Mouse (Mus musculus) lung, adult 18-20 months (tissue): ENCODE results near the gene D2hgdh.

Experiments used
- DNase-seq, 2 experiments: peaks; one replicate each; pipeline ENCODE4 v3.0.0; 2022; ENCODE audit warnings: mixed read lengths in 2 of 2

The D2hgdh gene

DNA sequence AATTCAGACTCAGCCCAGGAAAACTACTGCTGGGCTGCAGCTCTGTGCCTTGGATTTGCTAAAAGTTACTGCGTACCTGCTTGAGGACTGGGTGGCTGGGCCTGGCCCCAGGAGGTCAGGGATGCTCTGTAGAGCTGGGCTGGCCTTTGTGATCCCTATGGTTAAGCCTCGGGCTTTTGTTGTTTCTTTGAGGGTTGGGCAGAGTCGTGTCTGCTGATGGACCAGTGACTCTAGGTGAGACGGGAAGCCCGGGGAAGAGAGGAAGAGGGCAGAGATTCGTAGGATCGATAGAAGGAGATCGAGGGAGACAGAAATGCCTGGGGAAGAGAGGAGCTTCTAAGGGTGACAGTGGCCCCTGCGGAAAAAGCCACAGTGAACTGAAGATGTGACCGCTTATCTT is at the start of gene D2hgdh:
D2hgdh (plus strand) TSS at position 301 of the 400 bp plus-strand sequence.
- no peak for DNase-seq

DNA sequence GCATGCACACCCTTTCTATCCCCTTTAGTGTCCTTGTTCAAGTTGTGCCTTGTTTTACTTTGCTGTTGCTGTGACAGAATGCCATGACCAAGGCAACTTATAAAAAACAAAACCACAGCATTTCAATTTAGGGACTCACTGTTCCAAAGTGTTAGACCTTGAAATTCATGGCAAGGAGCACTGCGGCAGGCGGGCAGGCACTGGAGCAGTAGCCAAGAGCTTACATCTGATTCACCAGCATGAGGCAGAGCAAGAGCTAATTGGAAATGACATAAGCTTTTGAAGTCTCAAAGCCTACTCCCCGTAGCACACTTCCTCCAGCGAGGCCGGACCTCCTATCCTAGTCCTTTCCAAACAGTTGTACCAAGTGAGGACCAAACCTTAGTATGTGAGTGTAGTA is 48.0 kb upstream of the D2hgdh start:
- DNase-seq = no peak

DNA sequence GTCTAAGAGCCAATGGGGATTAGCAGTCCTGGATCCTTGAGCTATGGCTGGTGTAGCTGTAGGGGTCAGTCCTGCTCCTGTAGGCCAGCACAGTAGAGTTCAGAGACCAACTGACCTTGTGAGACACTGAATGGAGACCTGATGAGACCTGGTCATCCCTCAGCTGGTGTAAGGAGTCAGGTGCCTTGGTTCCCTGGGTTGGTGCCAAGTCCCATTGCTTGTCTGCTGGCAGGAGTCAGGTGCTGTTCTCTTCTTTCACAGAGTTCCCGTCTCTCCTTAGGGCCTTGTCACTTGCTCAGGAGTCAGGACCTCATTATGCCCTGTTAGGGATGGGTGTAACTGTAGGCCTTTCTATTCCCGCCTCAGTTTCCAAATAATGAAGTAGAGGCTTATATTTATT is 37.8 kb upstream of the D2hgdh start:
- DNase-seq = no peak

DNA sequence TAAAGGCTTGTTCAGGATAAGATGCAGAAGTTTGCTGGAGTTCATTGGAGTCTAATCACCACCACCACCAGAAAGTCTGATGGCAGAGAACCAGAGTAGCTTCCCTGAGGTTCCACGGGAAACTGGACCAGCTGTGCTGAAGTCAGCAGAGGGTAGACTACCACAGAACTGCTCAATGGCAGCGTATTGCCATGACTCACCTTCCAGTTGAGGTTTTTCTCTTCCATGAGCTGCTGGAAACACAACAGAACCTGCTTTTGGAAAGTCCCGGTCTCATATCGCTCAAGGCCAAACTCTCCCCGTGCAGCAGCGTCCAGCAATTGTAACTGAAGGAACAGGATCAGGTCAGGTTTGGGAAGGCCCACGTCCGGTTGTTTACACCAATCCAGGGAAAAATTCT is 30.2 kb upstream of the D2hgdh start:
- no peak for DNase-seq

DNA sequence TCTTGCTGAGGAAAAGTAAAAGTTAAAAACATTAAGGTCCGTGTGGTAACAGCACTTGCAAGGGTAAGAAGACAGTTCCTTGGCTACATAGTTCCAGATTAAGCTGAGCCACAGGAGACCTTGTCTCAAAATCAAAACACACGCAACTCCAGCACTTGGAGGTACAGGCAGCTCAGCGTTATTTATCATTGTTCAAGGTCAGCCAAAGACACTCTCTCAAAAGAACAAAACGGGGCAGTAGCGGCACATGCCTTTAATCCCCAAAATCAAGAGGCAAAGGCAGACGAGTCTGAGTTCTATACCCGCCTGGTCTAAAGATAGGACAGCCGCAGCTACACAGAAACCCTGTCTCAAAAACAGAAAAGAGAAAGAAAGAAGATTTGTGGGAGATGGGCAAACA is 28.8 kb upstream of the D2hgdh start:
- no peak for DNase-seq

DNA sequence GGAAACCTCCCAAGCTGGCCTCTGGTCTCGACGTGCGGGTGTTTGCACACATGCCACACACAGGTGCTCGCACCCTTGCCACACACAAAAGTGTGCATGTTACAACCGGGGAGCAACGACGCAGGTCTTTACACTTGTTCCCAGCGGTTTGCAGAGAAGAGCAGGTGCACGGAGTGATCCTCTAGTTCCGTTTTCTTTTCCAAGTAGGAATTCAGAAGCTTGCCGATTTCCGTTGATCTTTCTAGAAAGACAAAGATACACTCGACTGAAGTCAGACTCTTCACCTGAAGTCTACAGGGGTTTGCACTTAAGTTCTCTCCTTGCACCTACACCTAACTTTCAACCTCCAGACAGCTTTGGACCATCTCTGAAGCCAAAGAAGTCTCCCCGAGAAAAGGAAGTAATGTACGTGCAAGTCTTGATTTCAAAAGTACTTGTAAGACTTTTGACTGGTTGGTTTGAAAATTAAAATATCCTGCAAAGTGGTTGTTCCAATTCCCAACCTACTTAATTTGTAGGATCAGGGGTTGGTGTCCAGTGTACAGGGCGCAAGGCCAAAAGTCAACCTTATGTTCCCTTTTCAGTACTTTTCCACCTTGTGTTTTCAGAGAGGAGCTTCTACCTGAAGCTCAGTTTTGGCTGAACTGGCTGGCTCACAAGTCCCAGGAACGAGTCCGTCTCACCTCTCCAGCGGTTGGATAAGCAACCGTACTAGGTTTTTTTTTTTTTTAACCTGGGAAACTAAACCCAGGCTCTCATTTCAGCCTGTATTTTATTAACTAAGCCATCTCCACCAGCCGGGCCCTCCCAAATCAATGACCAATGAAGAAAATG is 23.8 kb upstream of the D2hgdh start:
- no peak for DNase-seq

DNA sequence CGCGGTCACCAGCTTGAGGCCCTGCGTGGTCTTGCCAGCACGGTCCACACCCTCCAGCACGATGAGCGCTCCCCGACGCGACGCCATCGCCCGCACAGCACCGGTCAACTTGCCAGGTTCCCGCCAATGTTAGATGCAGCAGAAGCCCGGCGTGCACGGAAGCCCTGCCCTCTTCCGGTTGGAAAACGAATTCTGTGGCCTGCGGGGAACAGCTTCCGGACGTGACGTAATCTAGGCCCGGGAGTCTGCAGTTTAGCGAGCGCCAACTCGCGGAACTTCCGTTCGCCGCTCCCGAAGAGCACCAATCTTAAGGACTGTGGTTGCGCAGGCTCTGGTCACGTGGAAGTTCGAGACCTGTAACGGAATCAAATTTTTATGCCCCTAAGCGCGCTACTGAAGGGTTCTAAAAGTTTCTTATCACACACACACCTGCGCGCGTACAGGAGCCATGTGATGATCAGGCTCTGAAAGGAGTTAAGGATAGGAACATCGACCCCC is 22.9 kb upstream of the D2hgdh start, which contains the start of gene Dtymk:
Dtymk (minus strand) TSS at position 194 of the 498 bp plus-strand sequence.
- peak; percentile 95 to 96 for DNase-seq

DNA sequence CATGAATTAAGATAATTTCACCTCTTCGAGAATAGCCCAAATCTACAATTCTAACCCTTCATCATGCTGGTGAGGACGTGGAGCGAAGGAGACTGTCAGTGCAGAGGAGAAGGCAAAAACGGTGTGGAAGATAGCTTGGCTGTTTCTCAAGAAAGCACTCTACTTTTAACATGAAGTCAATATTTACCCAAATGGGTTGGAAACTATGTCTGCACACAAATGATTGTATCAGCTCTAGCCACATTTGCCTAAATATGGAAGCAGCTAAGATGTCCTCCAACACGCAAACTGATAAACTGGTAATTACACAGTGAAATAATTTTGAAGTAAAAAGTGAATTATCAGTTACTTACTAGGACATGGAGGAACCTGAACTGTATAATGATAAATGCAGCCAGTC is 21.9 kb upstream of the D2hgdh start:
- no peak for DNase-seq

DNA sequence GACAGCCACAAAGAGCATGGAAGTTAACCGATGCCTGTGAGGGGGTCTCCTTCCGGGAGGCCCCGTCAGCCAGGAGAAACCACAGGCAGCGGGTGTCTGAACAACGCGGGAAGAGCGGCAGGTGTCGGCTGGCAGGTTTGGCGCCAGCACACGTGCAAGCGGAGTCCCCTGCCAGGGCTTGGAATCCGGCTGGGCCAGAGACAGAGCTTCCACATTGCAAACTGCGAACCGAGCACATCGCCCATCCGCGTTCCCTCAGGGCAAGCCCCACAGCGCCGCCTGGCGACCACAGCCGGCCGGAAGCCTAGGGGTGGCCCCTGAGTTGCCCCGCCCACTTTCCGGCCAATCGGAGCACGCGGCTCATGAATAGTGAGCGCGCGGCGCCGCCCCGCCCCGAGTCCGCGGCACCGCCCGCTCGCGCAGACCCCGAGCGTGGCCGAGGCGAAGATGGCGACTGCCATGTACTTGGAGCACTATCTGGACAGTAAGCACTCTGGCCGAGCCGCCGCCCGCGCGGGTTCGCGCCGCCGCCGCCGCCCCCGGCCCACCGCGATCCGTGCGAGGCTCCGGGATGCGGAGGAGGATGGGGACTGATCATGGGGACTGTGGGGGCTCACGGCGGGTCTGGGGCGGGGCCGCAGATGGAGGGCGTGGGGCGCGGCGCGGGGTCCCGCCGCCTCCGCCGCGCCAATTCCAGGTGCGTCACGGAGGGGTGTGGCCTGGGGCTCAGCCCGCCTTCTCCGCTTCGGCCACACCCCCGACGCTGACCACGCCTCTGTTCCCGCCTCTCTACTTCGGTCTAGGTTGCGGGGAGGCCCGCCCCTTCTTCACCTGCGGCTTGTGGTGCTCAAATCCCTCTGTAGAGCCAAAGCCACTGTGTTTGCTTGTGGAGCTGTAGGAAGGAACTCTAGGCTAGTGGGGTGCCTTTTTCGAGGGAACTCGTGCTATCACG is 20.9 kb upstream of the D2hgdh start, which contains the start of gene Ing5:
Ing5 (plus strand) TSS at position 410 of the 952 bp plus-strand sequence.
- DNase-seq = peak; percentile 99

DNA sequence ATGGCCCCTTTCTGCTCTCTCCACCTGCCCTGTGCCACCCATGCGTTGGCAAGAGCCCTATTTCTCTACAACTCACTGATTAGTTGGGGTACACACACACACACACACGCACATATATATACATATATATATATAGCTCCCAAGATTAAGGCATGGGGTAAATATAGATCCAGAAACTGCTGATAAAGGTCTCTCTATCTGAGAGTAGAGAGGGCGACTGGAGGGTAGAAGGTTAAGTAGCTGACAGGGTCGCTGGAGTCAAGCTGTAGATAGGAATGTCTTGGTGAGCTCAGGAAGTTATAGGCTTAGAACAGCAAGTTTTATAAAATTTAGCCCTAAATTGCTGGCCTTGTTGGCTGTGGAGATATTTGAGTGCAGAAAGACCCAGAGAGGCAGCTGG is 19.9 kb upstream of the D2hgdh start:
- no peak for DNase-seq

DNA sequence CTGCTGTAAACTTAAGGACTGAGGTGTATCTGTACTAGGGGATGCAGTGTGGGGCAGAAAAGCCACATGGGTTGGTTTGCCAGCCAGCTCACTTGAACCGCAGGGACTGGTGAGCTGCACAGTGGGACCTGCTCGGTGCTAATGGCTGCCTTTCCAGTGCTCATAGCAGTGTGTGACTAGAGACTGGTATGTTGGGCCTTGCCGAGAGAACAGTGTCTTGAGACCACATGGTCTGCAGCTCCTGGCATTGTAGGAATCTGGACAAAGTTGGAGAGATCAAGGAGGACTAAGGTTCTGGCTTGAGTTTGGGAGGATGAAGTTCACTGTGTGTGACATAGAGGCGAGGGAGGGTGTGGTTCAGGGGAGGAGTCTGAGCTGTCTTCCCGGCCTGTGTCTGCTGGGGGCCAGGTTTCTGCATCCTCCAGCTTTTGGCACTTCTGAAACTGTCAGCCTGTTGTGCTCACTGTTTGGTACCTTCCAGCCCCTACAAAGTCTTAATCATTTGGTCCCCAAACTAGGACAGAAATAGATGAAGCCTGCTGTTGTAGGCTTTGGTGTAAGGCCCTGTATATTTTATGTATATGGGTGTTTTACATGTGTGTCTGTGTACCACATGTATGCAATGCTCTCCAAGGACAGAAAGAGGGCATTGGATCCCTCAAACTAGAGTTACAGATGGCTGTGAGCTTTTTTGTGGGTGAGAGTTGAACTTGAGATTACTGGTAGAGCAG is 19.3 kb upstream of the D2hgdh start:
- DNase-seq = no peak

DNA sequence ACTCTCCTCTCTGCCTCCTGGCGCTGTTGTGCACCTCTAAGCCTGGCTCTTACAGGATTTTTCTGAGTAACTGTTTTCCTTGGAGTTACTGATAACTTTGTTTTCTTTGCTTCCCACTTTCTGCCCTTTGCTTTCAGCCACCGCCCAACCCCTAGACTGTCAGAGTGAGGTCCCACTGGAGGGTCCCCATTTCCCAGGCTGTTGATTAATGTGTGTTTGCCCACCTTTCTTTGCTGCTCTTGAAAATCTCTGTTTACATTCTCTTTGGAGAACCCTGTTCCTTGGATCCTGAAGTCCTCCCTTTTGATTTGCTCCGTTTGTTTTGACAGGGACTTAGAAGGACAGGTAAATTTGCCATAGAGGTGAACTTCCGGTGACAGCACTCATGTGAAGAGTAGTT is 15.8 kb upstream of the D2hgdh start:
- no peak for DNase-seq

DNA sequence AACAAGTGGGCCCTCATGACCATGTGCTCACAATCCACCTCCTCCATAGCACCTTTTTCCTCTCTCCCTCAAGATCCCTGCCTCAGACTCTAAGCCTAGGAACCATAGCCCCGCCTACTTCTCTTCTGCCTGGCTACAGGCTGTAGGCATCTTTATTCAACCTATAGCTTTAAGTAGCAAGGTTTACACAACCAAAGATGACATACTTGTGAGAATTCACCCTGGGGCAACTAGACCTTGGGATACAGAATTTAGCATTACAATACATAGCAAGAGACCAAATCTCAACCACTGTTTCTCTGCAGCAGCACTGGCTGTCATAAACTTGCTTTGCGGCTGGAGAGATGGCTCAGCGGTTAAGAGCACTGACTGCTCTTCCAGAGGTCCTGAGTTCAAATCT is 14.7 kb upstream of the D2hgdh start:
- no peak for DNase-seq

DNA sequence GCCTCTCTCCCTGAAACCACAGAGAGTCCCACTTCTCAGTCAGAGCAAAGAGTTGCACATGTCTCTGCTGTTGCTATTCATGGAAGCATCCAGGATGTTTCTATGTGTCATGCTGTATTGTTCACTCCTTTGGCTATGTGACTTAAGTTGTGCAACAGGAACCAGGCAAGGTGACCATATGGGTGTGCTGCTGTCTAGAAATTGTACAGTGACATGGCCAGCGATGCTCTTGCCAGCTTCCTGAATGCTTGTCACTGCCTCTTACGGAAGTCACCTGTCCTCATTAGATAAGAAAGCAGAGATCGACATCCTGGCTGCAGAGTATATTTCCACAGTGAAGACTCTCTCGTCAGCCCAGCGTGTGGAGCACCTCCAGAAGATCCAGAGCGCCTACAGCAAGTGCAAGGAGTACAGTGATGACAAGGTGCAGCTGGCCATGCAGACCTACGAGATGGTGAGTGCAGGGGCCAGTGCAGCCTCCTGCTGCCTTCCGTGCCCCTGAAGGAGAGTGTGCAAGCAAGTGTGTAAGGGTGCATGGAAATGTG is 13.1 kb upstream of the D2hgdh start:
- no peak for DNase-seq

DNA sequence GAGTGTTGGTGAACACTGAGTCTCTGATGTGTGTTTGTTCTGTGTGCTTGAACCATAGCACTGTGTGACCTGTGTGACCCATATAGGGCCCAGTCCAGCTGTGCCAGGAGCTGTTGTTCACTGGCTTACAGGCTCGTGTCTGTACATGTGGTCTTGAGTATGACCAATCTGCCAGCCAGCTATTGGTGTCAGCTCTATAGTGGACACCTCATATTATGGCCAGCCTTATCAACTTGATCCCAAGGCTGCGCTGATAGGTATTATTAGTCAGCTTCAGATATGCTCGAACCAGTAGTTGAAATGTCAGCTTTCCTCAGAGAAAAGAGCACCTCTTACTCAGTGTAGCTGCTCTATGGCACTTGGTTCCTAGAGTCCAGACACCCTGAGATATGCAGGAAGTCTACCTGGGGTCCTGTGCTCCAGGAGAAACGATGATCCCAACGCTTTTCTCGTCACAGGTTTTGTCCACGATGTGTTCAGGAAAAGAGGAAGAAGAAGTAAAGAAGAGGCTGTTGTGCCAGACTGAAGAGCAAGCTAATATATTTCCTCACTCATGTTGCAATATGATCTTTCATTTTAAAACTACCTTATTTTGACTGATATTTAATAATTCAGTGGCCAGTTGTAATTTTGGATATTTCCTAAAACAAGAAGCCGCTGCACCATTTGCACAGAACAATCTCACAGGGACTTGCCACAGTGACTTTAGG is 6.7 kb upstream of the D2hgdh start:
- DNase-seq = no peak

DNA sequence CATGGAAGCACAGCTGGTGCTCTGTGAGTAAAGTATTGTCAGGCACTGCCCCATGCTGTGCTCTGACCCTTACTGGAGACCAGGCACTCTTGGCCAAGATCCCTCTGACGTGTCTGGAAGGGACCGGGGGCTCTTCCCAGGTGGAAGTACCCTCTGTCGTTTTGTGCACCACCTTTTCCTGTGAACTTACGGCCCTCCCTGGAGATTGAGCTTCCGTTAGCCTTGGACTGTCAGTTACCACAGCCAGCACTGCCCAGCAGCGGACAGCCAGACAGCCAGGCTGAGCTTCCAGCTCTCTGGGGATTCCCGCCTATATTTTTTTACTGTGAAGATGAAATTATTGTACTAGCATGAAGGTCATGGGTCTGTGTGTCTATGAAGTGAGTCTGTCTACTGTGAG is 6.0 kb upstream of the D2hgdh start:
- DNase-seq = no peak

DNA sequence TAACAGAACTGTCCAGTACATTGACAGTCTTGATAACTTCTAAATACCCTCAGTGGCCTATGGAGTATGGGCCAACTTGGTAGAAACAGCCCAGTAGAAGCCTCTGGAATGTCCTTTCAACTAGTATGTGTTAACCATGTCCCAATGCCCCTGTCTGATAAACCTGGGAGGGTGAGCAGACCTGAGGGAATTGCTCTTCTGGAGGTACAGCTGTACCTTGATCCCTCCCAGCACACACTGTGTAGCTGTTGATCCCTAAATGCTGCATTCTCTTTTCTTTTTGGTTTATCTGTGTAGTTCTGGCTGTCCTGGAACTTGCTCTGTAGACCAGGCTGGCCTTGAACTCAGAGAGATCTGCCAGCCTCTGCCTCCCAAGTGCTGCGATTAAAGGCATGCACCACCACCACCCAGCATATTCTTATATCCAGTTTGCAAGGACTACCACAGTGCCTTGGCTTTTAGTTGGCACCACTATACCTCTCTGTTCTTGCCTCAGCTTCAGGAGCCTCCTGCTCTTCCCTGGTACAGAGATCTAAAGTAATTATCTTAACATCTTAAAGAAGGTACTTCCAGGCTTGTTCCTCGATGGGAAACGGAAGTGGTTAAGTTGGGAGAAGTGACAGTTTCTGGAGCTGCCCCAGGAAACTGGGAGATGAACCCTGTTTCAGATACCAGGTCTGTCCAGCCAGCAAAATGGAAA is 763 bp upstream of the D2hgdh start:
- DNase-seq = no peak

DNA sequence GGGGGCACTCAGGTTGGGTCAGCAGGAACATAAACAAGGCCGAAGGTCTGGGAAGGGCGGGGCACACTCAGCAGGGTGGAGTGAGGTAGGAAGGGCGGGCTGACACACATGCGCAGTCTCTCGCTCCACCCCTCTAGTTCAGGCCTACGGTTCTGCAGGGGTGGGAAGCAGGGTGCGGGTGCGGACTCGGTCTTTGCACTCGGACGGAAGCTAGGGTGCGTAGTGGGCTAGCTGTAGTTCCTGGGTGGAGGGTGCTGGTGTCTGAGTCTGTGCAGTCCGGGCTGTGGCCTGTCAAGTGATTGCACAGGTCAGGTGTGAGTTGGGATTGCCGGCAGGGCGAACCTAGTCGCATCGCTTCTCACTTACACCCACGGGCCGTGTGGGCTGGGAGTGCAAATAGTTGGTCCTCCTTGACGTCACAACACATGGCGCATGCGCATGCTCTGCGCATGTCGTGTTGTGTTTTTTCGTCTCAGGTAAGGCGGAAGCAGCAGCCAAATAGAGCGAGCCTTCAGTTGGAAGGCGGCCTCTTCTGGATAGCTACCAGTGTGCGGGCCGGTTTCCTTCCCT is 481 bp downstream of the D2hgdh start:
- peak; percentile 96 for DNase-seq

DNA sequence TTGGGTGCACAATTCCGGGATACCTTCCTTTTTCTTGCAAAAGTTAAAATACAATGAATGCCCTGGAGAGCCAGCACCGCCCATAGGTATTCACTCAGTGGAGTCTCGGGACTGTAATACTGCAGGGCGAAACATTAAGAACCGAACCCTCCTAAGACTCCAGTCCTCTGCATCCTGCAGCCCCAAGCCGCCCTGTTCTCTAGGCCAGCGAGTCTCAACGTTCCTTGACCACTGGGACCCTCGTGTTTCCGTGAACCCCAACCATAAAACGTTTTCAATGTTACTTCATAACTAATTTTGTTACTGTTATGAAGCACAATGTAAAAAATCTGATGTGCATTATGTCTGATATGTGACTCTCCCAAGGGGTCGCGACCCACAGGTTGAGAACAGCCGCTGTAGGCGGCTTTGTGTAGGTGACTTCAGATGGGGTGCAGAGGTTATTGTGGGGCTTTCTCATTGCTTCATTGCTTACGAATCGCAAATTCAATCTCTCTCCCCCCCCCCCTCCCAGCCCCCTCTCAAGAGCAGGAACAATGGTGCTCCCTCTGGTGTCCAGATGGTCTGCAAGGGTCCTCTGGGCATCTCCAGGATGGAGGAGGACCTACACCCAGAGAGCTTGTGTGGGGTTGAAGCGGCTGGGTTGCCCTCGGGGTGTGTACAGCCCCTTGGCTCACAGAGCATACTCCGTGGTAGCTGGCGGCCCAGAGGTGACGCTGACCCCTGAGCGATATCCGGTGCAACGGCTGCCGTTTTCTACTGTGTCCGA is 1.2 kb downstream of the D2hgdh start:
- no peak for DNase-seq

DNA sequence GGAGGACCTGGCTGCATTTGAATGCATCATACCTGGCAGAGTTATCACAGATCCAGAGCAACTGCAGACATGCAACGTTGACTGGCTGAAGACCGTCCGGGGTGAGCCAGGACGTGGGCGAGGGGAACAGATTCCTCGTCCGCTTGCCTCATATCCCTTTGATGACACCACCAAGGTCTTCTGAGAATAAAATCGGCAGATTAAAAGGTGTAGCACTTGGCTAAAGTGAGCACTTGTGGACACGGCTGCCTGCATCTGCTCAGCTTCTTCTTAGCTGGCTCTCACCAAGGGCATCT is 1.8 kb downstream of the D2hgdh start:
- no peak for DNase-seq
